Mouse (Mus musculus): Measurements from ENCODE around the gene Gm10985. TPM values are rescaled to one million over a fixed set of nuclear protein-coding genes. Genes with fewer than 3 reads are reported as not detected.

Gm10985 gene
- polyA plus RNA-seq, 1 experiment from 2014 or later, result not detected

DNA sequence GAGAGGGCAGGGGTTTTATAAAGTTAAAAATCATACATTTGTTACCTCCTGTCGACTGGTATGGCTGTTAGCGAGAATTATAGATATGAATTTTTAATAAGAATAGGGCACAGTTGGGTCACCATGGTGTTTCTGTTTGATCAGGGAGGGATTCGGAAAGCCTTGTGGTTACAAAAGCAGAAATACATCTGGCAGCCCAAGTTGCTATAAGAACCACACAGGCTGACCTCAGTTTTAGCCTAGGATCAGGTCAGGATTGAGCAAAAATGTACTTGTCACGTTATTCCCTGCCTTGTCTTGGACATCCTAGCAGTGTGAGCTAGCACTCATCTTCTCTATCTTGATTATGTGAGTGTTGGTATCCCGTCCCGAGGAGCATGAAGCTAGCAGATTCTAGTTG, 25.6 kb downstream of the Gm10985 start:
- H3K36me3 ChIP-seq, result no peaks in the 10 kb centered on the region
- no peak overlapping the region for H3K4me3 ChIP-seq
- H3K27ac ChIP-seq, result no peak overlapping the region
- H3K9me3 ChIP-seq, result no peaks in the 10 kb centered on the region
- no peaks in the 10 kb centered on the region for H3K27me3 ChIP-seq (ENCODE audit: insufficient read depth, poor library complexity, severe bottlenecking)
- no peaks in the 10 kb centered on the region for H3K4me1 ChIP-seq
- 80% methylated on average over 6 of the region's 6 CpGs for WGBS
- DNase-seq (ENCODE audit: low spot score), result no peak

- no peak overlapping the region for H3K27ac ChIP-seq
- 64% methylated on average over 1 of the region's 1 CpGs for WGBS
- no peak overlapping the region for H3K4me3 ChIP-seq
- no peaks in the 10 kb centered on the region for H3K4me1 ChIP-seq
- H3K9me3 ChIP-seq, result no peaks in the 10 kb centered on the region
- H3K36me3 ChIP-seq, result no peaks in the 10 kb centered on the region
- no peak for DNase-seq (ENCODE audit: low spot score)
- no peaks in the 10 kb centered on the region for H3K27me3 ChIP-seq (ENCODE audit: insufficient read depth, poor library complexity, severe bottlenecking)
Measured at GRCm38 (mm10) chr3:53871596-53871995, 26.7 kb downstream of the Gm10985 start.

GRCm38 (mm10) chr3:53890619-53891540, 46.0 kb downstream of the Gm10985 start:
- Histone ChIP-seq H3K9me3 (no peaks in the 10 kb centered on the region), H3K4me1 (no peaks in the 10 kb centered on the region), H3K27ac (no peak overlapping the region), H3K27me3 (ENCODE audit: insufficient read depth, poor library complexity, severe bottlenecking) (no peaks in the 10 kb centered on the region), H3K4me3 (no peak overlapping the region), H3K36me3 (no peaks in the 10 kb centered on the region)
- whole genome bisulfite sequencing, result 86% methylated on average over 12 of the region's 12 CpGs
- no peak for DNase-seq (ENCODE audit: low spot score)

Other genes with a start within 250 kb of the Gm10985 start
- gene Frem2, start 187.7 kb upstream of the Gm10985 start, polyA plus RNA-seq (2016; fragmentation: Nextera tagmentation; extraction: Ambion mirVana), result 3.8 and 5.9 TPM in 2 replicates
- 75.9 and 88.3 TPM in 2 replicates for gene Ufm1, start 18.7 kb downstream of the Gm10985 start, polyA plus RNA-seq (2016; fragmentation: Nextera tagmentation; extraction: Ambion mirVana)

Data from heart, embryonic 10.5 days (tissue).